Mouse (Mus musculus): ENCODE data around the gene Sf1.

The Sf1 gene

DNA sequence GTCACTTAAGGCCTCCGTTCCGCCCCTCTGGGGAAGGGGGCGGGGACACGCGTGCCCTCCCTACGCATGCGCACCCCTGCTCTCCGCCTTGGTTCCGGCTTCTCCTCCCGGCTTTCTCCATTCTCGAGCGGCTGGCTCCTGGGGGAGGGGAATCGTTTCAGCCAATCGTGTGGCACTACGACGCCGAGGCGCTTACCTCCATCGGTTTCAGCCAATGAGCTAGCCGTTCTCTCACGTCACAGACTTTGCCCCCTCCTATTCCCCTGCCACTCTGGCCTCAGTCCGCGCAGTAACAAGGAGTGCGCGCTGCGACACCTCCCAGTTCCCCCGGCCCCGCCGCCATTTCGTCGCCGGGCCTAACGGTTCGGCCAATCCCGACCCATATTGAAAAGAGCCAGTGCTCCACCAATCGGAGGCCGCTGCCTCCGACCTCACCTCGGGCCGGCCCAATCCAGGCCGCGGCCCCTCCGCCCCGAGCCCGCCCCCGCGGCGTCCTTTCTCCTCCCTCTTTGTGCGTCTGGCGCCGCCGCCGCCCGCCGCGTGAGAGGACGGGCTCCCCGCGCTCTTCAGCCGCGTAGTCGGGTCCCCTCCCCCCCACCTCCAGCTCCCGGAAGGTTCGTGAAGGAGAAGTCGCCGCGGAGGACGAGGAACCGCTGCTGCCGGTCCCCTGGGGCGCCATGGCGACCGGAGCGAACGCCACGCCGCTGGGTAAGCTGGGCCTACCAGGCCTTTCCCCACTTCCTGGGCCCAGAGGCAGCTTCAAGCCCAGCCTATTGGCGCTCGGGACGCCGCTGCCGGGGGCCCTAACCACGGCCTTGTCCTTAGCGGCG, at the start of gene Sf1:
Sf1 (plus strand) TSS at position 280 of the 830 bp plus-strand sequence.
- peak; percentile 99 for DNase-seq (ENCODE audit: low read depth in 1 of 2, low spot score in 2 of 2)

DNA sequence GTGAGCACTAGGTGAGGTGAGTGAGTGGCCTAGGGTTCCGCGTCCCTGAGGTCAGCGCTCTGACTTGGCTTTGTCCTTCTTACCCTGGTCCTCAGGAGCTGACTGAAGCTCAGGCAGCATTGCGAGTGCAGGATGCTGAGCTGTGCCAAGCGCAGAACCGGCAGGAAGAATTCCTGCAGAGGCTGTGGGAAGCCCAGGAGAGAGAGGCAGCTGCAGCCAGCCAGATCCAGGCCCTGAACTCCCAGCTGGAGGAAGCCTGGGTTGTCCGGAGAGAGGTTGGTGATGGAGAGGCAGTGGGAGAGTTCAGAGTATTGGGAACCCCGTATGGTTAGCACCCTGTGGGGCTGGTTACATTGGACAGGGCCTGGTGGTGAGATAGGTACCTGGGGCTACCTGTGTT, 49.7 kb upstream of the Sf1 start:
- DNase-seq (ENCODE audit: low read depth in 1 of 2, low spot score in 2 of 2): no peak

DNA sequence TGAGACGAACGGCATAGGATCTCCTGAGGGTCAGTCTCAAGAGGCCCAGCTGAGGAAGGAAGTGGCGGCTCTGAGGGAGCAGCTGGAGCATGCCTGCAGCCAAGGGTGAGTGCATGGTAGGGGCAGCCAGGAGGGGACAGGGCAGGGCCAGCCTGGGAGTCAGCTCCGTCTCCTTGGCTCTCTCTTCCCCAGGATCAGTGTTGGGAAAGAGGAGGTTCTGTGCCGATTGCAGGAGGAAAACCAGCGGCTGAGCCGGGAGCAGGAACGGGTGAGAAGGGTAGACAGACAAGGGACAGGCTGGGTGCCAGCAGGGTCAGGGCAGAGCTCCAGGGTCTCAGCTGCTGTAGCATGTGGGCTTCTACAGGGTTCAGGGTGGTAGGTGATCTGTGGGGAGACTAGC, 49.0 kb upstream of the Sf1 start:
- DNase-seq (ENCODE audit: low read depth in 1 of 2, low spot score in 2 of 2): no peak

DNA sequence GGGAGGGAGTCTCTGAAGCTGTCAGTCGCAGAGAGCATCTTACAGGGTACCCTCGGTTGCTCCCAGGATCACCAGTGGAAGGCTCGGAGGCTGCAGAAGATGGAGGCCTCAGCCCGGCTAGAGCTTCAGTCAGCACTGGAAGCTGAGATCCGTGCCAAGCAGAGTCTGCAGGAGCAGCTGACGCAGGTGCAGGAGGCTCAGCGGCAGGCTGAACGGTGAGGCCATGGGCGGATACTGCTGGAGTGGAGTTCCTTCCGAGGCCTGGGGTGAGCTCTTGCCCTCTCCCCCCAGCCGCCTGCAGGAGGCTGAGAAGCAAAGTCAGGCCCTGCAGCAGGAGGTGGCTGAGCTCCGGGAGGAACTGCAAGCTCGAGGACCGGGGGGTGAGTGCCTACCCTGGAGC, 47.9 kb upstream of the Sf1 start:
- no peak for DNase-seq (ENCODE audit: low read depth in 1 of 2, low spot score in 2 of 2)

GRCm38 (mm10) chr19:6318145-6318544, 45.3 kb upstream of the Sf1 start:
- no peak for DNase-seq (ENCODE audit: low read depth in 1 of 2, low spot score in 2 of 2)

GRCm38 (mm10) chr19:6321358-6321757, 42.1 kb upstream of the Sf1 start:
- no peak for DNase-seq (ENCODE audit: low read depth in 1 of 2, low spot score in 2 of 2)

DNA sequence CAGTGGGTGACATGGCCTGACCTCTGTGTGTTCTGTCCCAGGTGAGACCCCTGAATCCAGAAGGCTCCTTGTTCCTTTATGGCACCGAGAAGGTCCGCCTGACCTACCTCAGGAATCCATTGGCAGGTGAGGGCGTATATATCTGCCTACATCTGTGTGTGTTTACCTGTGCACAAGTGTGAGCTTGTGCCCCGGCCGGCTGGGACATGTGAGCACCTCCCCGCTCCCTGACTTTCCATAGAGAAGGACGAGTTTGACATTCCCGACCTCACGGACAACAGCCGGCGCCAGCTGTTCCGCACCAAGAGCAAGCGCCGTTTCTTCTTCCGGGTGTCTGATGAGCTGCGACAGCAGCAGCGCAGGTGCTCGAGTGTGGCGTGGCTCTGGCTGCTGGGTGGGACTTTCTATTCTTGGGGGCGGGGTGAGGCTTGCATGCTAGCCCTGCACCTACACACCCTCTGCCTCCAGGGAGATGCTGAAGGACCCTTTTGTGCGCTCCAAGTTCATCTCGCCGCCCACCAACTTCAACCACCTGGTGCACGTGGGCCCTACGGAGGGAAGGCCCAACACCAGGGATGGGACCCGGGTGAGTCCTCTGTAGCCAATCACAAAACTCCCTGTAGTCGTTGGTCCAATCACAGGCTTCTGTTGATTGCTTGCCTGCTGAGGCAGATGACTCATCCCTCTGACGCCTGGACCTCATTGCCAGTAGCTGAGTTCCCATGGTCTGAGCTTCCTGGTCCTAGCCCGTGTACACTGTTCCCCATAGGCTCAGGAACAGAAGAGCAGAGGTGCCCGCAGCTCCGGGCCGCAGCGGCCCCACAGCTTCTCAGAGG, 41.5 kb upstream of the Sf1 start:
- no peak for DNase-seq (ENCODE audit: low read depth in 1 of 2, low spot score in 2 of 2)

DNA sequence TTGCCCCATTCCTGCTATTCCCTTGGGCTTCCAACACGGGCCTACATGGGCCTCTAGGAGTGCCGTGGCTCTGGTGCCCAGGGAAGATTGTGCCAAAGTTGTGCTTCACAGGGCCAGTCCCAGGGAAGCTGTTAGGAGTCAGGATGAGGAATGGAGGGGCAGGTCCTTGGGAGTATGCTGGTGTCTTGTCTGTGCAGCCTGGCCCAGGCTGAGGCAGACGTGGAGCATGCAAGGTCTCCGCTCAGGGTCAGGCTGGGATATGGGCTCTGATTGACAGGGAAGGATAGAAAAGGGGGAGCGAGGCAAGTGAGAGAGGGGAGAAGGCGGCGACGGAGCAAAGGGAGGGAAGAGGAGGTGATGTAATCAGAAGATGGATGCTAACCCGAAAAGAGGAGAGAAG, 38.7 kb upstream of the Sf1 start:
- DNase-seq (ENCODE audit: low read depth in 1 of 2, low spot score in 2 of 2): no peak

GRCm38 (mm10) chr19:6331178-6331577, 32.3 kb upstream of the Sf1 start:
- no peak for DNase-seq (ENCODE audit: low read depth in 1 of 2, low spot score in 2 of 2)

- peak in 1 of 2 experiments; percentile 37 for DNase-seq (ENCODE audit: low read depth in 1 of 2, low spot score in 2 of 2)
Observed at GRCm38 (mm10) chr19:6331719-6332516, 31.6 kb upstream of the Sf1 start.

- DNase-seq (ENCODE audit: low read depth in 1 of 2, low spot score in 2 of 2): no peak
Observed at GRCm38 (mm10) chr19:6333761-6334595, 29.5 kb upstream of the Sf1 start.

DNA sequence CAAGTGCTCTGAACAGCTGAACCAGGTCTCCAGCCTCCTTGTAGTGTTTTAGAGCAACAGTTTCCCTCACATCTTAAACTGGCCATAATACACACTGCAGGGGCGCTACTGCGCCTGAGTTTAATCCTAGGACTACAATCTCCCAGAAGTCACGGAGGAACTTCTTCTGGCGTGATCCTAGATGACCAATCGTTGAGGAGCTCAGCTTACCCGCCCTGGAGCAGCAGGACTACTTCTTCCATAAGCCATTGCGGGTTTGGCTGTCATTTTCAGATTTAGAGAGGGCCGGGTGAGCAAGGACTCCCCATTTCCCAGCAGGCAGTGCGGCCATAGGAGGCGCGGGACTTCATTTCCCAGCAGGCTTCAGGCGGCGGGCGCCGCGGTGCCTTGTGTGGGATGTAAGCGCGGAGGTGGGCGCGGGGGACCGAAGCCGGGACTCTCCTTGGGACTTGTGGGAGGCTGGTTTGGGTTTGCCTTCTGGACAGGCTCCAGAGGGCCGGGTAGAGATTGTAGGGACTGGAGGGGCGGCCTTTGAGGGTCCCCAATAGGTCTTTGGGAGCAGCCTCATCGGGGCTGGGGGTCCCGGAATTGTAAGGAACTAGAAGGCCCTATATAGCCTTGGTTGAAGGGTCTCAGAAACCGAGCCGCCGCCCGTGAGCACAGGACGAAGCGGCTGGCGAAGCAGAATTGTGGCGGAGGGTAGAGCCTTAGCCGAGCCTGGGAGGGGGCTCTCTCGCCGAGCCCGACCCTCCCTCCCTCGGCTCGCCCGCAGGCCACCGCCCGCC, 28.6 kb upstream of the Sf1 start, which contains the start of gene Men1:
Men1 (plus strand) TSS at position 307 of the 785 bp plus-strand sequence.
- DNase-seq (ENCODE audit: low read depth in 1 of 2, low spot score in 2 of 2): peak; percentile 78 to 80

- DNase-seq (ENCODE audit: low read depth in 1 of 2, low spot score in 2 of 2): no peak
Observed at GRCm38 (mm10) chr19:6335458-6335827, 28.0 kb upstream of the Sf1 start.

GRCm38 (mm10) chr19:6336920-6337319, 26.6 kb upstream of the Sf1 start:
- no peak for DNase-seq (ENCODE audit: low read depth in 1 of 2, low spot score in 2 of 2)

DNA sequence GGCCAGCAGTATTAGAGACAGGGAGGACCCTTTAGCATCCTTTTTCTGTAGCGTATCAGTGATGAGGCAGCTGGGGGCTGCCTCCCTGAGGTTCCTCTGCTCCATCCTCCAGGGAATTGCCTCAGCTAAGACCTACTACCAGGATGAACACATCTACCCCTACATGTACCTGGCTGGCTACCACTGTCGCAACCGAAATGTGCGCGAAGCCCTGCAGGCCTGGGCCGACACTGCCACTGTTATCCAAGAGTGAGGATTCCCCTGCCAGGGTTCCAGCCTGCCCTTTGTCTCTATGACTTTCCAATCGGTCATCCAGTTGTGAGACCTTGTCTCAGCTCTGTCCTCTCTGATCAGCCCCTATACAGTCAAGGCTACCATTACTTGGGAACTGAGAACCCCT, 25.3 kb upstream of the Sf1 start:
- no peak for DNase-seq (ENCODE audit: low read depth in 1 of 2, low spot score in 2 of 2)

GRCm38 (mm10) chr19:6338716-6339115, 24.8 kb upstream of the Sf1 start:
- DNase-seq (ENCODE audit: low read depth in 1 of 2, low spot score in 2 of 2): no peak

GRCm38 (mm10) chr19:6339191-6339590, 24.3 kb upstream of the Sf1 start:
- no peak for DNase-seq (ENCODE audit: low read depth in 1 of 2, low spot score in 2 of 2)

DNA sequence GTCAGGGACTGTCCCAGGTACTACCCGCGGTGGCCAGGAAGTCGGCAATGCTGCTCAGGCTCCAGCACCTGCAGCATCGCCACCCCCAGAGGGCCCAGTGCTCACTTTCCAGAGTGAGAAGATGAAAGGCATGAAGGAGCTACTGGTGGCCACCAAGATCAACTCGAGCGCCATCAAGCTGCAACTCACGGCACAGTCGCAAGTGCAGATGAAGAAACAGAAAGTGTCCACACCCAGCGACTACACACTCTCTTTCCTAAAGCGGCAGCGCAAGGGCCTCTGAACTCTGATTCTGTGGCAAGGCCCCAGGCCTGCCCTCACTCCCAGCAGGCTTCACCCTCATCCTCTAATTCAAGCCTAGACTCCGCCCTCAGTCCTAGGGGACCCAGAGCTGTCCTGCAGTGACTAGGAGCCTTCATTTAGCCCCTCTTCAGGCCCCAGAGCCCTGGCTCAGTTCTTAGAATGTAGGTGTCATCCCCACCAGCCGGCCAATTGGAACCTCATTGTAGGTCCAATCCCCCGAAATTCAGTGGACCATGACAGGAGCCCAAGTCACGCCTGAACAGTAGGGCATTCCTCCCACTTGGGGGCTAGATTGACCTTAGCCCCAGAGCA, 23.5 kb upstream of the Sf1 start:
- peak; percentile 58 to 66 for DNase-seq (ENCODE audit: low read depth in 1 of 2, low spot score in 2 of 2)
